Mouse (Mus musculus) ovary, adult 2 months (tissue): ENCODE data around the gene Rp2. TPM values are rescaled to one million over a fixed set of nuclear protein-coding genes. Genes with fewer than 3 reads are reported as not detected.

Experiments
- polyA plus RNA-seq: library from polyadenylated mRNA; depleted of rRNA; stranded (reverse); fragments of >200 nt; gene quantifications from 2 replicates; pipeline ENCODE4 v1.2.3, GENCODE M21; 2012; rRNA removed

Gene Rp2
- 3.6 and 4.4 TPM in 2 replicates for polyA plus RNA-seq

DNA sequence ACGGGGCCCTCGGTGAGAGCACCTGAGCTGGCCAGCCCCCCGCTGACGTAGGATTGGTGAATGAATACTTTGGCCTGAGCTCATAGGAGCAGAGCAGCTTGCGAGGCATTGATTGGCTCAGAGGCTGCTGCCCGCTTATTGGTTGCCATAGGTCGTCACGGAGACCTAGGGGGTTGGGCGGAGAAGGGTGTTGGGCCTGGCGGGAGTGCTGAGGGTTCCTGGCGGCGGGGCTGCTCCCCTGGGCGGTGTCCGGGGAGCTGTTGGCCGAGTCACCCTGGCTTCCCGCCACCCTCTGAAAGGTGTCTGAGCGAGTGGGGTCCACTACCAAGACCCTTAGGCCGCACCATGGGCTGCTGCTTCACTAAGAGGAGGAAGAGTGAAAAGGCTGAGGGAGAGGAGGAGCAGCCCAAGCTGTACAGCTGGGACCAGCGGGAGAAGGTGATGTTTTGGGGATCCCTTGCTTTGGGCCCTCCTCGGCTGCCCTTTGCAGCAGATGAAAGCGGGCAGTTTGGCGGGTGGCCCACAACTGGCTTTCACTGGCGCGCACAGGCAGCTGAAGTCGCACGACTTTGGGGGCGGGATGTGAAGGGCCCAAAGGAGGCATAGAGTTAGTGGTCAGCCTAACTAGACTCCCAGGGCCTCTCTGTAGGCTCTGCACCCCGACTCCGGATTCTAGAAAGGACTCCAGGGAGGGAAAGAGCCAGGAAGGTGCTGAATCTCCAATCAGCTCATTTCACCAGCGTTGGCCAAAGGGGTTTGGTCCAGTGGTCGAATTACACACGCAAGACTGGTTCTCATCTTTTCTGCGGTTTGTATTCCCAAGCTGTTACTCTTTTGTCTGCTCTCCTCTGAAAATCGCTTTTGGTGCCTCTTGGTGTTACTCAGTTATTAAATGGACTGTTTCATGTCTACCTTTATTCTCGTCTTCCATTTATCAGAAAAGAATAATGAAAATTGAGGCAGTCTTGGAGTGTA lies at the start of gene Rp2:
Gene Rp2 (plus strand): TSS at position 91 of the 975 bp plus-strand sequence.

DNA sequence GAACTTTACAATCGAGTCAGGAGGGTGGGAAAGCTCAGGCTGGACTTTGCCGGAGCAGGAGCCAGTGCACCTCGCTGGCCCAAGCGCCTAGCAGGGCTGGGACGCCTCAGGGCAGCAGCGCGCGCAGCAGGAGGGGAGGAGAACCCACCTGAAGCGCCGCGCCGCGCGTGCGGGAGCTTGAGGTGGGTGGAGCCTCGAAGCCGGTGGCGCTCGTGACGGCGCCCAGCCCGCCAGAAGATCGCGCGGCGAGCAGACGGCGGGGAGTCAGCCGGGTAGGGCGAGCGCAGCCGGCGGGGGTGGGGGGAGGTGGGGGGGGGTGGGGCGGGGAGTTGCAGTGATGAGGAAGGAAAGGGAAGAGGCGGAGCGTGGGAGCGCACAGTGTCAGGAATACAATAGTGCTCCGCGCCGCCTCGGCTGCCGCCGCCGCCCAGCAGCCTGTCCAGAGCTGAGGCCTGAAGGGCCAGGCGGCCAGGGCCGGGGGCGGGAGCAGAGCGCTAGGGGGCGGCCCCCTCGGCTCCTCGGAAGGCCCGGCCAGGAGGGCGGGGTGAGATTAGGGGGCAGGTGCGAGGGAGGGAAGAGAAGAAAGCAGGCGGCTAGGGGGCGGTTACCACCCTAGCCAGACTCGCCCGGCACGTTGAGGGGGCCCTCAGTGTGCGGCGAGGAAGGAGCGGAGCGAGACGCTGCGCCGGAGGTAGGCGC lies 61.0 kb downstream of the Rp2 start, which contains the start of gene Jade3:
Gene Jade3 (plus strand): TSS at position 549 of the 699 bp plus-strand sequence.

Other genes with a start within 250 kb of the Rp2 start
- 12.2 and 12.5 TPM in 2 replicates for gene Slc9a7, start 72.7 kb upstream of the Rp2 start, polyA plus RNA-seq
- gene Jade3, start 61.2 kb downstream of the Rp2 start, polyA plus RNA-seq: 0.93 and 1.1 TPM in 2 replicates
- gene Rgn, start 185.3 kb downstream of the Rp2 start, polyA plus RNA-seq: 0.15 and 0.24 TPM in 2 replicates